Mouse (Mus musculus): Measurements from ENCODE around the gene Adar.
A peak's percentile ranks its signal among the peaks of the same experiment; 100 is the strongest.

The Adar gene

DNA sequence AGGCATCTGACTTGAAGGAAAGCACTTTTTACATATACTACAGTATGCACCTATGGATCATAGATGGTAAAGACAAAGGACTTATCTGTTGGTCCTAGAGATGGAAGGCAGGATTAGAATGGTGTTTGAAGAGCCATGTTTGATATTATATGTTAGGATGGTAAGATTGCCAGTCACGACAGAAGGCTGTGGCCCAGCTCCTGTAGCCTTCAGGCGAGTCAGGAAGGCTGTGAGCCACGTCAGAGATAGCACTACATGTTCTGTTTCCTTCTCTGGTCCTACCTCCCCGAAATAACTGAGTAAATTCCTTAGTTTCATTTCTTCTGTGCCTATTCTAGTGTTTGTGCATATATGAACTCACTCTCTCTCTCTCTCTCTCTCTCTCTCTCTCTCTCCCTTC, 17.3 kb downstream of the Adar start:
- no peak for DNase-seq (ENCODE audit: low spot score)

DNA sequence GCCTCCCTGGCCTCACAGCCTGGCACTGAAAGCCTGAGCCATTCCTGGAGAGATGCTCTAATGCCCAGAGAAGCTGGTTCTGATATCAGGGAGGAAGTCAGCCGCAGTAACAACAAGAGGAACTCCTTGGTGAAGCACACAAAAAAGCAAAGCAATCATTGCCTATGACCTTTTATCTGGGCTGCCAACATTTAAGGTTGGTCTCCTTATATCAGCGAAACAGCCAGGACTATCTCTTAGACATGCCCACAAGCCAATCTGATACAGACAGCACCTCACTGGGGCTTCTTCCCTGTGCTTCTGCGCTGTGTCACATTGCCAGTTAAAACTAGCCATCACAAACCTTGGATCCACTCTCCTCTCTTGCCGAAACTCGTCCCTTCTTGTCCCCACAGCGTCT, 23.7 kb downstream of the Adar start:
- DNase-seq (ENCODE audit: low spot score) = no peak

DNA sequence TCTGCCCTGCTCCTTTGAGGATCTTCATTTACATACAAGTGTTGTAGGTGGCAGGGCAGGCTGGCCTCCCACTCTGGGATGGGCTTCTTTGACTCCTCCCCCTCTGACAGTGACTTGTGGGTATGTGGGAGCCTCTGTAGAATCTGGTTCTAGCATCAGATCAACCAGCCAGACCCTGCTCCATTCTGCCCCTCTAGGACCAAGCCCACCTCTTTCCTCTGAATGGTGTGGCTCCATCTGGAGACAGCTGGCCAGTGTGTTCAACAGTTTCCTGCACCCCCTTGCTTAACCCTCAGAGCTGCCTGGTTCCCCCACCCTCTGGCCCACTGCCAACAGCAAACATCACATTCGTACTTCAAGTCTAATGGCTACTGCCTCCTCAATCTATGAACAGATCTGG, 37.5 kb downstream of the Adar start:
- DNase-seq (ENCODE audit: low spot score) = no peak

DNA sequence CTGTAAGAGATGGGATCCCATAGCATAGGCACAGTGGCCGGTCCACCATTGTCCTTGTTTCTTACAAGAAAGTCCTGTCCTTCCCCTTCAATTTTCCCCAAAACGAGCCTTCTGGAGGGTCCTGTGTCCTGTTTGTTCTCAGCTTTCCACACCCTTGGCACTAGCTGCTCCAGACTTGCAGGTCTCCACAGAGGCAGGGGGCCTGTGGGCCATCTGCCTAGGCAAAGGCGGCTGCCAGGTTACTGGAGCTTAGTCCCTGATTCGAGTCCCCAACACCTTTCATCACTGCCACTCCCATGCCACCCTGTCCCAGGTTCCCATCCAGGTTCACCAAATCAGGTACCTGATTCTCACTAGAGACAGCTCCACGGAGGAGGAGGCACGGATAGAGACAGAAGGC, 40.5 kb downstream of the Adar start:
- DNase-seq (ENCODE audit: low spot score) = no peak

DNA sequence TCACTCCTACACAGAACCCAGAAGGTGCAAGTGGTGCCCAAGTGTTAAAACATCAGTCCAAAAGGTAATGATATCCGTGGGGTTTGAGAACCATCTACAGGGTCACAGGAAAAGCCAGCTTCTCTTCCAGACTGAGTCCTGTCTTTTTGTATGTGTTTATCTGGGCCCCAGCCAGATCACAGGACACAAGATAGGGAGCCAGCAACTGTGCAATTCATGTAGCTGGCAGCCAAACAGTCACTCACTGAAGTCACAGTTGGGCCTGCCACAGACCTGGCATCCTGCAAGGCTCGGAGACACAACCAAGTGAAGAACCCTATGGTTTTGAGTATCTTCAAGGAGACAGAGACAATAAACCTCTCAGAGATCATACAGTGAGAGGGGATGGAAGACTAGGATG, 43.0 kb downstream of the Adar start:
- DNase-seq (ENCODE audit: low spot score) = no peak

DNA sequence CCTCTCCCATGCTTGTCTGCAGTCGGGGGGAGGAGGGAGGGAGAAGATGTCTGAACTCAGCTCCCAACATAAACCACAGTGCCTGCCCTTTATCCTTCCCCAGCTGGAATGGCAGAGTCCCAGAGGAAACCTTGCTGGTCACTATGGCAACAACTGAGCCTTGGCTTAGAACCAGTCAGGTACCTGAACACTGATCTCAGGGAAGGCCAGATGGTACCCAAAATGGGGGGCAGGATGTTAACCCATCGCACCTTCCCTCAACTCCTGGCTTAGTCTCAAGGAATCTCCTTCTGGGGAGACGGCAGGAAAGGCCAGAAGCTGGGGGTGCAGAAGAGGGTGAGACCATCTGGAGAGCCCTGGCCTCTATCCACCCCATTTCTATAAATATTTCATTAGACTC, 45.0 kb downstream of the Adar start:
- DNase-seq (ENCODE audit: low spot score) = no peak

DNA sequence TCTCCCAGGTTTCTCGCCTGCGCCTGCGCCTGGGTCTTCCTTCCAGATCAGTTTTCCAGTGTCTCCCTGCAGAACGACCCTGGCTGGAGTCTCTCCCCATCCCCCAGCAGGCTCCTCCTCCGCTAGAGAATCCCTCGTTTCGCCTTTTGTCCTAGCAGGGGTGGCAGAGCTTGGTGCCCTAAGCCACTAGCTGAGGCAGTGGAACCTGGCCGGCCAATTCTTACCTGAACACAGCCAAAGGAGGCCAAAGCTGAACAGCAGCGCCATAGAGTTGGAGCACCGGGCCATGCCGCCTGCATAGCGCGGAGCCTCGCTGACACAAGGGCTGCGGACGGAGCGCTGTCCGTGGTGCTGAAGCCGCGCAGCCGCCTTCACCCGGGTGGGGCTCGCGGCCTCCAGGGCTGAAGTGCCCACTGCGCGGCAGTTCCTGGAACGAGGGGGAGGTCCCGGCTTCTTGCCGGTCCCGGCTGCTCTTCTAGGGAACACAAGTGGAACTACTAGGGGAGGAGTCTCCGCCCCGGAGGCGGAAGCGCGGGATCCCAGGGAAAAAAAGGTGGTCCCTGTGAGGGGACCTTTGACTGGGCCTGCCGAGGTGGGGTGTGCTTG, 49.4 kb downstream of the Adar start, which contains the start of gene Chrnb2:
Gene Chrnb2, minus strand, starts transcription at position 514 of the 606 bp plus-strand sequence.
- DNase-seq (ENCODE audit: low spot score) = peak; percentile 75

DNA sequence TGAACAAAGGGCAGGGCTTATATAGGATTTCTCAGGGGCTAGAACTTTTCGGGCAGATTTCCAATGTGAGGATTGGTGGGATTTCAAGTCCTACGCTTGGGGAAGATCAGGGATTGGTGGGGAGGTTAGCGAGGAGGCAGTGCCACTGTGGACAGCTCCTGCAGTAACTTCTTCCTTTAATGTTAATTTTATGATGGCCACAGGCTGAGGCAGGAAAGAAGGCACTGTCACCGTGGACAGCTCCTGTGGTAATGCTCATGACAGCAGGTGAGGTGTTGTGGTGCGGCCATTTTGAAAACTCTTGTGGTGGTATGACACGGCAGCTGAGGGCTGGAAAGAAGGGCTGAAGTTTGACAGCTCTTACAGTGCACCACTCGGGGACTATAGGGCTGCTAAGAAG, 54.8 kb downstream of the Adar start:
- no peak for DNase-seq (ENCODE audit: low spot score)

DNA sequence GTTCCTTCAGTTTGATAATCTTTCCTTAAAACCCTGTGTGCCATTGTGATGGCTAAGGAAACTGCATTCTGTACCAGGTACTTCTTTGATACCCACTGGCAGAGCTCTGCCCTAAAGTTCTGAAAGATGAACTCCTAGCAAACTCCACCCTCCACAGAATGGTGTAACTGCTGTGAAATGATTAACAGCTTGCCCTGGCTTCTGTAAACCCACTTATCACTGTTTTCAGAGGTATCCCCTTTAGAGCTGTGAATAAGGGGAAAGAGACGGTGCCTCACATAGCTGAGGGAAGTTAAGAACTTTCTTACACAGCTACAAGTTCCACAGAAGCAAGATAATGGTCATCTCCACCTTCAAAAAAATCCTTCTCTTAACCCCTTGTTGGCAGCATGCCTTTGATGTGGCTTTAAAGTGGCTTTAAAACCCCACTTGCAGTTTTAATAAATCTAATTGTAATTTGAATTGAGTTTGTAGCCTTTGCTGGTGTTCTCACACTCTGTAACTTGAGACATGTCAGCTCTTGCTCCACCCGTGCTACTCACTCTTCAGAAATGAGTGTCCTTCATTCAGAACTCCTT, 55.7 kb downstream of the Adar start:
- no peak for DNase-seq (ENCODE audit: low spot score)

DNA sequence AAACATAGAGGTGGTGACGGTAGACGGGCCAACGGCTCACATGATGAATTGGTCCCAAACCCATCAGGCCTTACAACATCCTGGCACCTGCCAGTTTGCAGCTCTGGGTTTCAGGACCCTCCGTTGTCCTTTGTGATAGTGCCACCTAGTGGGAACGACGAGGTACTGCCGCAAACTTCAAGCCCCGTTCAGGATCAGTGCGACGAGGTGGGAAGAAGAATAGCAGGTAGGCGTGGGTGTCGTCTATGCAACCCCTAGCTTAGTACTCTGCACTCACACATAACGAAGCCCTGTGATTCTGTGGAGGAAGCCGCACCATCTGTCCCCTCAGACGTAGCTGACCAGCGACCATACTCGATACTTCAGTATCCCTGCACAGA, 57.8 kb downstream of the Adar start:
- DNase-seq (ENCODE audit: low spot score) = peak; percentile 81

DNA sequence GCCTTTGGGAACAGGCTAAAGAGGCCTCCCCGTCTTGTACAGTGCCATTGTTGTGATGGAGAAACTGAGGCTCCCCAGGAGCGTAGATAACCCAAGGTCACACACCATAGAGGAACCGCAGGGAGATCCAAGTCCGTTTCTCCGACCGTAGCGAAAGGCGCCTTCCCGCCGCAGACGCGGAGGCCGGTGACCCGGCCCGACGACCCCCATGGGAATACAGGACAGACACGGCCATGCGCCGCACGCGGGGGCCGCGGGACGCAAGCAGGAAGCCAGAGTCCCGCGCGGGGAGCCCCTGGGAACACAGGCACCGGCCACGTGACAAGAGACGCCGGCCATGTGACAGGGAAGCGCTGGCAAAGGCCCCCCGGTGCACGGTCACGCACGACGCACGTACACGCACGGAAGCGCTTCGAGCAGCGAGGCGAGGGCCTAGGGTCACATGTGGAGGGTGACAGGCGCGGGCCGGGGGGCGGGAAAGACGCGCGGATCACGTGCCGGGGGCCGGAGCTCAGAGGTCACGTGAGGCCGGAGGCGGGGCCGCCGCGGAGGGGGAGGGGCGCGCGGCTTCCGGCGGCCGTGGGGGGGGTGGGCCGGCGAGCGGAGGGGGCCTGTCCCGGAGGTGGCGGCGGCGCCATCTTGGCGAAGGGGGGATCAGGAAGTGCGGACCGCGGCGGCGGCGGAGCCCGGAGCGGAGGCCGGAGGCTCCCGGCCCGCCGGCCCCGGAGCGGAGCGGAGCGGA, 58.3 kb downstream of the Adar start, which contains the start of gene Ube2q1:
Gene Ube2q1, plus strand, starts transcription at position 649 of the 742 bp plus-strand sequence.
- peak; percentile 91 for DNase-seq (ENCODE audit: low spot score)

DNA sequence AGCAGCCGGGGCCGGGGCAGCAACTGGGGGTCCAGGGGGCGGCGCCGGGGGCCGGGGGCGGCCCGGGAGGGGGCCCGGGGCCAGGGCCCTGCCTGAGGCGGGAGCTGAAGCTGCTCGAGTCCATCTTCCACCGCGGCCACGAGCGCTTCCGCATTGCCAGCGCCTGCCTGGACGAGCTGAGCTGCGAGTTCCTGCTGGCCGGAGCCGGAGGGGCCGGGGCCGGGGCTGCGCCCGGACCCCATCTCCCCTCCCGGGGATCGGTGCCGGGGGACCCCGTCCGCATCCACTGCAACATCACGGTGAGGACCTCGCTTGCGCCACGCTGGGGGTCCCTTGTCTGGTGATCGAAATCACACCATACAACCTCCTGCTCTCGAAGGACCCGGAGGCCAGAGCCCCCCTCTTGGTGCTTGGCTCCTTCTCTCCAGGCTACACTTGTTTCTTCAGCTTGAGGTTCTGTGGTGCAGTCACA, 59.0 kb downstream of the Adar start:
- peak; percentile 29 for DNase-seq (ENCODE audit: low spot score)

DNA sequence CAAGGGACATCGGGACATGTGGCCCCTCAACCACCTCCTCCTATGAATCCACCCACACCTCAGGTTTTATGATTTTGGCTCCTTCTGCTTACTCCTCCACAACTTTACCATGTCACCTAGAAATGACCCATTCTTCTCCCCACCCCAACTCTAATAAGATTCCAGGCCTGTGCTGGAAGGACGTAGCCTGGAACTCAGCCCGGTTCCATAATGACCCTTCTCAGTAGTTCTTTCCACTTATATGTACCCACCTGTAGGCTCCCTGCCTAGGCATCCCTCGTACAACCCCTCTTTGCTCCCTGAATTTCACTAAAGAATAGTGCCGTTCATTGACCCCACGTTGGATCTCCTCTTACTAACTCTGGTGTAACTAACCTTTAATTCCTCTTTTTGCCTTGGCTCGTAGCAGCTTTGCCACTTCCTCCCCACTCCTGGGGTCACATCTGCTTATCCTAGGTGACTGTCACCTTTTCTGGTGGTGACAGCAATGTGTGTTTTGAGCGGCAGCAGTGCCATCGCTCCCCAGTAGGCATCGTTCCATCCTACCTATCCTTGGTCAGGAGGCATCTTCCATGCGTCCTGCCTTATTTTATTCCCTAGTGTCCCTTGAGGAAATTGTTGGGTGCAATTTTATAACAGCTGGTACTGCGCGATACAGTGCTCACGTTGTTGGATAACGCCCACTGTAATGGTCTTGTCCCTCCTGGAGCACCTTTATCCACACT, 59.6 kb downstream of the Adar start:
- DNase-seq (ENCODE audit: low spot score) = no peak

DNA sequence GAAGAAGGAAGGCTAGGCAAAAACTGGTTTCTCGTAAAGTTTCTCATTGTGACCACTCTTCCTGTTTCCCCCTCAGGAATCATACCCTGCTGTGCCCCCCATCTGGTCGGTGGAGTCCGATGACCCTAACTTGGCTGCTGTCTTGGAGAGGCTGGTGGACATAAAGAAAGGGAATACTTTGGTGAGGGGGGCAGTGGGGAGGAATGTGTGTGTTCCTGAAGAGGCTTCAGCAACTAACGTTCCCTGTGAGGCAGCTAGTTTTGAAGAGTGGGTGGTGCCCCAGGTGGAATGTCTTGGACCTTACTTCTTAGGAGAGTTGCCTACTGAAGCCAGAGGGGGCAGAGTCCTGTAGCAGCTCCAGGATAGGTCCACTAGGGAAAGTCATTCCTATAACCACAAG, 61.2 kb downstream of the Adar start:
- no peak for DNase-seq (ENCODE audit: low spot score)

DNA sequence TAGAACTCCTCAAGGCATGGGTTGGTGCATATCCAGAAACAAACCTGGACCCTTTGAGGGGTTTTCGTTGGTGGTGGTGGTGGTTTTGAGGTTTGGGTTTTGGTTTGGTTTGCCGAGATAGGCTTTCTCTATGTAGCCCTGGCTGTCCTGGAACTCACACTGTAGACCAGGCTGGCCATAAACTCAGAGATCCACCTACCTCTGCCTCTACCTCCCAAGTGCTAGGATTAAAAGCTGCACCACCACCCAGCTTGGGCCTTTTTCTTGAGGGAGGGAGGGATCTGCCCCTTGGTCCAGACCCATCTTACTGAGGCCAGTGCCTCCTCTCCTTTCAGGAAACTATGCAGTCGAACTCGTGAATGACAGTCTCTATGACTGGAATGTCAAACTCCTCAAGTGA, 65.3 kb downstream of the Adar start:
- DNase-seq (ENCODE audit: low spot score) = no peak

DNA sequence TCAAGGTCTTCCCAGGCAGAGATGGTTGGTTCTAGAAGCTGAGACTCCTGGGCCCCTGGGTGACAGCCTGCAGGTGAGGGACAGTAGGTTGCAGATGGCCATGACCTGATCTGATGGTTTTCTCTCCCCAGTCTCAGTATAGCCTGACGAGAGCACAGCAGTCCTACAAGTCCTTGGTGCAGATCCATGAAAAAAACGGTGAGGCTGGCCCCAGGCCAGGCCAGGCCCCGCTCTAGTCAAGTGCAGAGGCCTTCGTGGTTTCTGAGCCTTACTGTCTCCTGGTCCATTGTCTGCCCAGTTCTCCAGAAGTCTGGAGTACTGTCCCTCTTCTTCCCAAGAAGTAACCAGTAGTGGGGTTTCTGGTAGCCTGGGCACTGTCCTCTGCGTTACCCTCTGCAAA, 66.8 kb downstream of the Adar start:
- DNase-seq (ENCODE audit: low spot score) = no peak

DNA sequence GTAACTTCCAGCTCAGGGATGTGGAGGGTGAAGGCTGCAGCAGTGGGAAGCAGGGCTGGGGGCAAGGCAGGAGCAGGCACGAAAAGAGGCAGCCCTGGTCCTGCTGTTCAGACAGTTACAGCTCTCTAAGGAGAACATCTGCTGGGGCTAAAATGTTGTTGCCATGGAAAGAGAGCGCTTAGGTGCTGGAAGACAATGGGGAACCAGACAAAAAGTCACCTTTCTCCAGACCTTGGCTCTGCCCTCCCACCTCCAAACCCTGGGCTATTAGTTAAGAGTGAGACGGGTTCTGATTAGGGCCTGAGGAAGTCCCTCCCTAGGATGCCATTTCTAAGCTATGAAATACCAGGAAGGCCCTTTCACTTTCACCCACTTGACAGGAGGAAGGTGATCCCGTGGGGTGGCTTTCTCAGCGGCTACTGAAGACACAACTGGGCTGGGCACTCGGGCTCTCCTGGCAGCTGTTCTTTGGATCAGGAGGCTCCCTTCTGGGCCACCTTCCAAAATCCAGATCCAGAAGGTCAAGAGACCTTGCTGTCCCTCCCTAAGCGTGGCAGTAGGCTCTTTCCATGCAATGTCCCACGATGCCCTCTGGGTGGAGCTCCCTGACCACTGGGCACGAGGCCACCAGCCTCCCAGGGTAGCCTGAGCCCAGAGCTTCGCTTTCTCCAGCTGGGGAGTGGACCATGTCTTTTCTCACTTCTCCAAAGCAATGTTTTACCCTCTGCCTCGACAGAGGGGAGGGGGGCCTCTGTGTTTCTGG, 70.3 kb downstream of the Adar start:
- DNase-seq (ENCODE audit: low spot score) = peak; percentile 87

DNA sequence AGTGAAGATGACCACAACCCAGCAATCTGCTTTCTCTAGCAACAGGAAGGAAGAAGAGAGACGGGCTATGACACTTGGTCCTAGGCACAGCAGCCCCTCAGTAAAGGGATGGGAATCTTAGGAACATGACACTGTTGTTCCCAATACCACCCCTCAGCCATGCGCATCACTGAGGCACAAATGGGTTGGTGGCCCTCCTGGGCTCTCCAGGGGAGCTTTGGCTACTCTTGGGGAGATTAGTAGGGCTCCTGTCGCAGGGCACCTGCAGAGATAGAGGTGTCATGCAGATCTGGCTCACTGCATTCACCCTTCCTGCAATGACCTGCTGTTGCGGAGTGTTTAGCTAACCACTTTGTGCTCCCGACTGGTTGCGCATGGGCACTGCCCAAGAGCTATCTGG, 71.5 kb downstream of the Adar start:
- DNase-seq (ENCODE audit: low spot score) = no peak

DNA sequence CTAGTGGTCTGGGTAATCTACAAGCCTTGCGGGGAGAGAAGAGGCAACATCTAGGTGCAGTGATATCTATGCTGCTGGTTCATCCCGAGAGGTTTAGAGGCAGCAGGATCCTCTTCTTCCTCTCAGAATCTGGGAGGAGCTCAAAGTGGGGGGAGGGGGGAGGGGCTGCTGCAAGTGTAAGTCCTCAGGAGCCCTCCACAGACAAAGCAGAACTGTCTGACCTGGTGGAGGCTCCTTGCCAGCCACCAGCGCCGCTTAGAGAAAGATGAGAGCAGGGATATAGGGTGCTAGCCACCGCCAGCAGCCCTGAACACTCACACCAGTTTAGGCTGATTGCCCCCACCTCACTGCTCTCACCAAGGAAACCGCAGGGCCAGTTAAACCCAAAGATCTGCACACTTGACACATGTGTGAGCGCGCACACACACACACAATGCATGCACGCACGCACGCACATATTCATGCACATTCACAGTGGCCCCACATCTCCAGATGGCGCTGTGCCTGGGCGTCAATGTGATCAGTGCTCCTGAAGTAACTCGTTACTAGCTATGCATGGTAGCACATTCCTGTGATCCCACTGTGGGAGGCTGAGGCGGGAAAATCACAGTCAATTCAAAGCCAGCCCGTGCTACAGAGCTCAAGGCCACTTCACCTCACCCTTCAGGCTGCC, 74.0 kb downstream of the Adar start:
- DNase-seq (ENCODE audit: low spot score) = no peak

DNA sequence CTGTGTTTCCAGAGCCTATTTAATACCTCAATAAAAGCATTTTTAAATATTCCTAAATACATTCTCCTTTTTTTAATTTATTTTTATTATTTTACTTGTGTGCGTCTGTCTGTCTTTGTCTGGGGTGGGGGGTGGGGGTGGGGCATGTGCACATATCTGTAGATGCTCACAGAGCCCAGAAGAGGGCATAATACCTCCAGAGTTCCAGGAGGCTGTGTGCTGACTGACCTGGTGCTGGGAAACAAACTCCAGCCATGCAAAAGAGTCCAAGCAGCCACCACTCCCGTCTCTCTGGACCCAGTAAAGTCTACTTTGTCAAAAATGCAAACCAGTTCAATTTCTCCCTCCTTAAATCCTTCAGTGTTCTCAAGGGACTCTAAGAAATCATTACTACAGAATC, 79.8 kb downstream of the Adar start:
- DNase-seq (ENCODE audit: low spot score) = no peak

DNA sequence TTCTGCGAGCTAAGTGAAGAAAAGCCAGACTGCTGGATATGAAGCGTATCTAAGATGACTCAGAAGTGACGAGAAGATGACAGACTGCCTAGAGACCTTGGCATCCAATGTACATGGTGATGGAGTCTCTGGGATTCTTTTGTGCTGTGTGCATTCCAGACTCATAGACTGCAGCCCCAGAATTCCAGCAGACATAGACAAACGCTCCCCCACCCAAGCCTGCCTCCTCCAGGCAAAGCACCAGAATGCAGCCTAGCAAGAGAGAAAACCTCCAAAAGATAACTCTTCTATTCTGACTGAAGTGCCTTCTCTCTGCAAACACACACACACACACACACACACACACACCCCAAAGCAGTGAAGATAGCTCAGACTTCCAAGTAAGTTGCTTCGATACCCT, 80.9 kb downstream of the Adar start:
- DNase-seq (ENCODE audit: low spot score) = no peak

Measured in ovary, postnatal 14 days (tissue).